Mouse (Mus musculus) kidney, postnatal 0 days (tissue): Measurements from ENCODE around the gene Mcm7. TPM values are rescaled to one million over a fixed set of nuclear protein-coding genes. Genes with fewer than 3 reads are reported as not detected.
A peak's percentile ranks its signal among the peaks of the same experiment; 100 is the strongest.

Experiments used
- ATAC-seq: fragments of 200-750 bp; cut with Nextera tagmentation; replicated peaks from 2 replicates; pipeline ENCODE4 v1.8.0; 2017; ENCODE audit warnings: low read depth, moderate number of reproducible peaks, moderate TSS enrichment, moderate library complexity; ENCODE audit not compliant: low FRiP score
- DNase-seq: peaks from one replicate; pipeline ENCODE4 v3.0.0-alpha.2; 2016; ENCODE audit warnings: low spot score
- H3K27ac ChIP-seq: fragments of 300-500 bp; sonication (generic); 2 replicates; pipeline ENCODE4 v1.5.1; 2014; ENCODE audit warnings: mild to moderate bottlenecking
- H3K27me3 ChIP-seq: fragments of 300-500 bp; sonication (generic); 2 replicates; pipeline ENCODE4 v1.6.1; 2014; ENCODE audit warnings: low read length, mixed read lengths; ENCODE audit not compliant: insufficient read depth
- H3K36me3 ChIP-seq: fragments of 300-500 bp; sonication (generic); 2 replicates; pipeline ENCODE4 v1.6.1; 2014; ENCODE audit warnings: low read length, mixed read lengths; ENCODE audit not compliant: insufficient read depth
- H3K4me1 ChIP-seq: fragments of 300-500 bp; sonication (generic); replicated peaks from 2 replicates; pipeline ENCODE4 v1.6.1; 2014; ENCODE audit warnings: antibody characterized with exemption, low read length, mixed read lengths; ENCODE audit not compliant: insufficient read depth
- H3K4me2 ChIP-seq: fragments of 300-500 bp; sonication (generic); 2 replicates; pipeline ENCODE4 v1.6.1; 2014; ENCODE audit warnings: mild to moderate bottlenecking, low read length, moderate library complexity, mixed read lengths
- H3K4me3 ChIP-seq: fragments of 300-500 bp; sonication (generic); replicated peaks from 2 replicates; pipeline ENCODE4 v1.5.1; 2014; ENCODE audit warnings: low read depth, low read length
- H3K9ac ChIP-seq: fragments of 300-500 bp; sonication (generic); 2 replicates; pipeline ENCODE4 v1.6.1; 2014; ENCODE audit warnings: low read depth, low read length
- H3K9me3 ChIP-seq: fragments of 300-500 bp; sonication (generic); replicated peaks from 2 replicates; pipeline ENCODE4 v1.6.1; 2016; ENCODE audit warnings: low read length, inconsistent platforms, mixed read lengths
- CTCF ChIP-seq: IDR thresholded peaks from 2 replicates; pipeline ENCODE4 v1.5.1; 2016; ENCODE audit warnings: antibody characterized with exemption, low read depth, mild to moderate bottlenecking, moderate library complexity
- WGBS: fragments of 180-500 bp; shearing (Covaris S2); extraction: QIAGEN DNeasy Blood & Tissue Kit; methylation state at CpG from one replicate; pipeline ENCODE4 v1.1.7; 2014; 5-methylcytosine and 5-hydroxymethylcytosine counted together
- polyA plus RNA-seq: library from polyadenylated mRNA; unstranded; fragments of >200 nt; fragmentation: Nextera tagmentation; extraction: Ambion mirVana; gene quantifications from 2 replicates; pipeline ENCODE4 v1.2.1, GENCODE M21; 2015

The Mcm7 gene
- polyA plus RNA-seq, 1 experiment from 2014 or later: 119 TPM

DNA sequence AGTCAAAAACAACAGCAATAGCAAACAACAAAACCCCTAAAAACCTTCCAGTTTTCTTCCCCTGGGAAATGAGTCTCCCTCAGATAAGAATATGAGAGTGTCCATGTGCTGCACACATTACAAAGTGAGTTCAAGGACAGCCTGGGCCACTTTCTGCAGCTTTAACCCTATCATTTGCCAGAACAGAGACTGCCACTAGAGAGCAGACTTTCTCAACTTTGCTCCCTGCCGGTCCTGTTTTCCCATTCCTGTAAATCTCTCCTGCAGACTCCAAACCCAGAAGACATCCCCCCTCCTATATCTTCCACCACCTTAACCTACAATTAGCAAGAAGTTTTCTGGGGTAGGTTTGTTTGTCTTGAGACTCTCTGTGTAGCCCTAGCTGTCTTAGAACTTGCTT, 27.4 kb upstream of the Mcm7 start:
- Histone ChIP-seq H3K27ac (no peak overlapping the region), H3K9me3 (no peaks in the 10 kb centered on the region), H3K27me3 (no peaks in the 10 kb centered on the region), H3K36me3 (no peaks in the 10 kb centered on the region), H3K9ac (no peak overlapping the region), H3K4me2 (no peak overlapping the region), H3K4me1 (no peaks in the 10 kb centered on the region), H3K4me3 (no peak overlapping the region)
- TF ChIP-seq CTCF: peak; percentile 66
- 7% methylated on average over 1 of the region's 1 CpGs for WGBS
- DNase-seq (peak; percentile 42), ATAC-seq (no peak)

DNA sequence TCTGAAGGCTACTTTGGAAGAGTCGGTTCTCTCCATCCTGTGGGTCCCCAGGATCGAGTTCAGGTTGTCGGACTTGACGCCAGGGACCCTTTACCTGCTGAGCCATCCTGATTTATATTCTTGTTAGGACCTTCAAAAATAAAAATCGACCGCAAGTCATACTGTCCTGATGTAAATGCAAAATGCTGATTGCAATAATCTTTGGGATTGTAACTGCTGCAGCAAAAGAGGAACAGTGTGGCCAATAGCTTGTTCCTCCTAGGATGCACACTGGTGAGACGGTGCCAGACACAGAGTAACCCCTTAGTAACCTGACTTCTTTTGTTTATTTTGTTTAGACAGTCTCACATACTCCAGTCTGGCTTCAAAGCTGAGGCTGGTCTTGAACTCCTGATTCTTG, 23.2 kb upstream of the Mcm7 start:
- peak overlapping the region; percentile 82 for H3K9ac ChIP-seq
- H3K4me2 ChIP-seq: peak overlapping the region; percentile 99
- TF ChIP-seq CTCF: no peak
- 59% methylated on average over 7 of the region's 7 CpGs for WGBS
- no peaks in the 10 kb centered on the region for H3K9me3 ChIP-seq
- 0 out of 2 replicates have a peak overlapping the region, but pooled peaks have one; percentile 59 for H3K4me3 ChIP-seq
- ATAC-seq: no peak
- H3K36me3 ChIP-seq: no peaks in the 10 kb centered on the region
- peak; percentile 8 for DNase-seq
- no peaks in the 10 kb centered on the region for H3K4me1 ChIP-seq
- no peak overlapping the region for H3K27ac ChIP-seq
- no peaks in the 10 kb centered on the region for H3K27me3 ChIP-seq

DNA sequence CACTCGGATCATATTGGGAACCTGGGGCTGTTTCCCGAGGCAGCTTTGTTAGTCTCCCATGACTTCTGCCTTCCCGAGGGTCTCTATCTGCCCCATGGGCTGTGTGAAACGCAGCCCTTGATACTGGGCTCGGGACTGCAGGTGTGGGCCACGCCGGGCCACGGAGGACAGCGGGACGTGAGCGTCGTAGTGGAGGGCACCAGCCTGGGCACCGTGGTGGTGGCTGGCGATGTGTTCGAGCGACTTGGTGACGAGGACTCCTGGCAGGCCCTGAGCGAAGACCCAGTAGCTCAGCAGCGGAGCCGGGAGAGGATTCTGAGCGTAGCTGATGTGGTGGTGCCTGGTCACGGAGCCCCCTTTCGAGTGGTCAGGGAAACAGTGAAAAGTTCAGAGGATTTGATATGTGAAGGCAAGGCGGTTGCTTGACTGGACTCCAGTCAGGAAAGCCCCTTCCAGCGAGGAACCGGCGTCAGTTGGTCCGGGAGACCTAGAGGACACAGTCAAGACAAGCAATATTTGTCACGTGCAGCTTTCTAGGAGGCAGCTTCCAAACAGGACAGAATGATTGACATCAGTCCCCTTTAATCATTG, 22.6 kb upstream of the Mcm7 start:
- peak overlapping the region; percentile 82 for H3K9ac ChIP-seq
- H3K27me3 ChIP-seq: no peaks in the 10 kb centered on the region
- DNase-seq (peak; percentile 74), ATAC-seq (peak; percentile 46)
- no peak for TF ChIP-seq CTCF
- H3K36me3 ChIP-seq: no peaks in the 10 kb centered on the region
- under 1% methylated on average over 29 of the region's 29 CpGs for WGBS
- peak overlapping the region; percentile 99 for H3K4me2 ChIP-seq
- no peaks in the 10 kb centered on the region for H3K4me1 ChIP-seq
- peak overlapping the region; percentile 90 for H3K27ac ChIP-seq
- no peaks in the 10 kb centered on the region for H3K9me3 ChIP-seq
- H3K4me3 ChIP-seq: peak overlapping the region; percentile 59

DNA sequence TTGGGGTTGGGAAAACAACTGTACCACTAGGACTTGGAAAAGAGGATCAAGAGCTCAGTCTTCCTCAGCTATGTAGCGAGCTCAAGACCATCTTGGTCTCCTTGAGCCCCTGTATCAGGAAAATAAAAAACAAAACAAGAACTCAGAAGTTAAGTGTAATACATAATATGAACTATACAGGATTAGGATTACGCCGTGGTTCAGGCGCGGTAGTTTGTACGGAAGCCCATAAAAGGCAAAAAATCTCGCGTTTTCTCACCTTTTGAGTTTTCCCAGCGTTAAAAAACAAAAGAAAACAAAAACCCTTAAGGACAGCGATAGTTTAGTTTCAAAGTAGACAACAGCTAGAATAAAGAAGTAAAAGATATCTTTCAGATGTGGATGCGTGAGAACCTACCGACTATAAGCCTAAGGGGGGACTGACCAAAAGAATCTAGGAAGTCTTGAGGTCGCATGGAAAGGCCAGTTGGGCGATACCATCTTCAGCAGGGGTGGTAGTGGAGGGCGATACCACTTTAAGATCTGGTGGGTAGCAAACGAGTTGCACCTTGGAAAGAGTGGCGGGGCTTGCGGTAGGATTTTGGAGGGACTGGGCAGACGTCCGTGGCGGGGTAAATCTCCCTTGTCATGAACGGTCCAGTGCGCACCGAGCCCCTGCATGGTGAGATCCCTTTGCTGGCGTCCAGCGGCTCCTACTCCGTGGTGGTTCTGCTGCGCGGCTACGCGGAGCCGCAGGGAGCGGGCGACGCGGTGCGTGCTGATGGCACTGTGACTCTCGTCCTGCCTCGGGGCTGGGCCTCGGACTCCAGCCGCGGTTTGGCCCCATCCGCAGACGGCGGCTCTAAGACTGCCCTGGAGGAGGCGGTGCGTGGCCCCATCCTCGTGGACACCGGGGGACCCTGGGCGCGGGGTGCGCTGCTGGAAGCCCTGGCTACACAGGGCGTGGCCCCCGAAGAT, 21.8 kb upstream of the Mcm7 start, which contains the start of gene Mblac1:
Gene Mblac1, plus strand, starts transcription at position 544 of the 957 bp plus-strand sequence.
- H3K27me3 ChIP-seq: no peaks in the 10 kb centered on the region
- H3K4me2 ChIP-seq: peak within 1 kb of the TSS; percentile 99
- H3K4me3 ChIP-seq: peak within 1 kb of the TSS; percentile 59
- DNase-seq (peak; percentile 93), ATAC-seq (peak; percentile 83)
- H3K9me3 ChIP-seq: no peaks in the 10 kb centered on the region
- H3K4me1 ChIP-seq: no peaks in the 10 kb centered on the region
- peak within 1 kb of the TSS; percentile 82 for H3K9ac ChIP-seq
- H3K36me3 ChIP-seq: no peaks in the 10 kb centered on the region
- TF ChIP-seq CTCF: no peak
- WGBS: 6% methylated on average over 54 of the region's 54 CpGs
- peak within 1 kb of the TSS; percentile 90 for H3K27ac ChIP-seq

DNA sequence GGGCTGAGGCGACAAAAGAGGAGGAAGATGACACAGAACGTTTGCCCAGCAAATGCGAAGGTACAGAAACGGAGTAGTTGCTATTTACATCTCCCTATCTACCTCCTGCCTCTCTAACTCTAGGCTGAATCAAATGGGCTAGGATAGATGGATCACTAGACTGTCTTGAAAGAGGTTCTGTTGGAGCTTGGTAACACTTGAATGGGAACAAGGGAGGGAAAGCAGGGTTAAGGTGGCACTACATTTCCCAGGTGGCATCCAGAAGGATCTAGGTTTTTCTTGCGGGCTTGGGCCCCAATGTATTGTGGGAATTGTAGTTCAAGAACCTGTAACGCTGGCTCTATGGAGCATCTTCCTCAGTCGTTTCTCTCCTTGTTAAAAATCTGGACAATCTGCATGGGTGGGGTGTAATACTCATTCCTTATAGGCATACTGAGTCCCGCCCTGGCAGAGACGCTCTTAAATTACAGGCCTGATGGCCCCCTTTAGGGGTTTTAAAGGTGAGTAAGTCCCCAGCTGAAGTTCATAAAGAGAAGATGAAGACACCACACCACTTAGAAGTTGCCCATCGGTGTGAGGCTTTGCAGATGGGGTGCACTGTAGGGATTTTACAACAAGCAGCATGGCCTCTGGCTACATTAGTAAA, 15.6 kb upstream of the Mcm7 start:
- TF ChIP-seq CTCF: no peak
- Histone ChIP-seq H3K27me3 (no peaks in the 10 kb centered on the region), H3K4me3 (peak overlapping the region; percentile 84), H3K36me3 (peaks cover 3% of the 10 kb centered on the region; the same call in 1 of the 2 replicates), H3K9me3 (no peaks in the 10 kb centered on the region), H3K4me2 (peak overlapping the region; percentile 74), H3K27ac (peak overlapping the region; percentile 75), H3K9ac (peak overlapping the region; percentile 83), H3K4me1 (0 out of 2 replicates have a peak, but pooled peaks cover 5% of the 10 kb centered on the region)
- DNase-seq: peak; percentile 95
- WGBS: under 1% methylated on average over 10 of the region's 10 CpGs
- ATAC-seq: peak; percentile 80

DNA sequence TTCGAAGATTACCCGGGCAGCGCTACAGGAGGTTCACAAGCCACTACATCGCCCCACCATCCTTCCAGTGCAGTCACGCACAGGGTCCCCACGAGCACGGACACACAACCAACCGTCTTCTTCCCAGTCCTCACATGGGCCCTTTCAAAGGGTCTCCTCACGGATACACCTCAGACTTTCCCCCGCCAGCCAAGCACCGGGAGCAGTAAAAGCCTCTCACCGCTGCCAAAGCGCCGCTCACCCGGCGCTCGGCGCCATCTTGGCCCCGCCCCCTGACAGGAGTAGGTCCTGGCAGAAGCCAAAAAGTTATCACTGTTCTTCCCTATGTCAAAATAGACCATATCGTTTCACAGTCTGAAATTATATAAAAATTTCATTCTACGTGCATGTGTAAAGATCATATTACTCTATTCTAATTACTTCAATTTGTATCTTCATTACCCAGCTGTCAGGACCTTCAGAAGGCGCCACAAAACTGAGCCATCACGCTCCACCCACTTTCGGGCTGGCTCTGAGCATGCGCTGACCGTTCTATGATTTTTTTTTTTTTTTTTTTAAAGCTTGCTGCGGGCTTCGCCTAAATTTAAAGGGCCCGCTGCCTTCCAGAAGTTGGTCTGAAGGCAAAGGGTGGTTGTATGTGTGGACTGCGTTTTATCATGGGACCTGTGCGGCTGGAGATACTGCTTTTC, 14.9 kb upstream of the Mcm7 start, which contains the start of the genes Taf6 and Cnpy4:
Gene Taf6, minus strand, starts transcription at position 502 of the 689 bp plus-strand sequence.
Gene Cnpy4, plus strand, starts transcription at position 536 of the 689 bp plus-strand sequence.
- peak; percentile 95 for DNase-seq
- no peak for TF ChIP-seq CTCF
- peak within 1 kb of the TSS; percentile 84 for H3K4me3 ChIP-seq
- 0 out of 2 replicates have a peak, but pooled peaks cover 5% of the 10 kb centered on the region for H3K4me1 ChIP-seq
- H3K4me2 ChIP-seq: peak within 1 kb of the TSS; percentile 74
- no peaks in the 10 kb centered on the region for H3K27me3 ChIP-seq
- ATAC-seq: peak; percentile 79
- peaks cover 9% of the 10 kb centered on the region for H3K36me3 ChIP-seq
- H3K9me3 ChIP-seq: no peaks in the 10 kb centered on the region
- under 1% methylated on average over 31 of the region's 31 CpGs for WGBS
- H3K27ac ChIP-seq: peak within 1 kb of the TSS; percentile 75
- peak within 1 kb of the TSS; percentile 83 for H3K9ac ChIP-seq
